Mouse (Mus musculus) left cerebral cortex, postnatal 36 days (tissue): ENCODE measurements around the gene Ksr2. TPM values are rescaled to one million over a fixed set of nuclear protein-coding genes. Genes with fewer than 3 reads are reported as not detected.

Experiments
- DNase-seq, 2 experiments: peaks; one replicate each; pipeline ENCODE4 v3.0.0; 2021 to 2022; ENCODE audit warnings: low spot score in 2 of 2, mixed read lengths in 1 of 2
- intact Hi-C: fragments of 180-260 bp; cut with DNase I; formaldehyde crosslinking; loops from one replicate; pipeline ENCODE4 v1.15.1; 2025
- total RNA-seq, 2 experiments: library from RNA; stranded (reverse); gene quantifications; 2 replicates each; pipeline ENCODE4 v1.2.3; 2021

The Ksr2 gene
- total RNA-seq, 2 experiments from 2014 or later: 35.0 to 44.3 TPM

GRCm38 (mm10) chr5:117706633-117707032, 292.8 kb downstream of the Ksr2 start:
- intact Hi-C loops: no loop called here
- no peak for DNase-seq

GRCm38 (mm10) chr5:117709306-117709705, 295.5 kb downstream of the Ksr2 start:
- intact Hi-C loops: no loop called here
- no peak for DNase-seq

- intact Hi-C loops: no loop called here
- DNase-seq: no peak
Observed at GRCm38 (mm10) chr5:117711636-117712035, 297.8 kb downstream of the Ksr2 start.

- intact Hi-C loops: no loop called here
- DNase-seq: no peak
Observed at GRCm38 (mm10) chr5:117712207-117712606, 298.4 kb downstream of the Ksr2 start.

- intact Hi-C loops: no loop called here
Observed at GRCm38 (mm10) chr5:117717120-117717519, 303.3 kb downstream of the Ksr2 start.

GRCm38 (mm10) chr5:117723316-117723715, 309.5 kb downstream of the Ksr2 start:
- no peak for DNase-seq
- intact Hi-C loops: no loop called here

More at GRCm38 (mm10) chr5:117717120-117717519, 303.3 kb downstream of the Ksr2 start:
- DNase-seq: no peak

GRCm38 (mm10) chr5:117726548-117726947, 312.7 kb downstream of the Ksr2 start:
- intact Hi-C loops: no loop called here
- no peak for DNase-seq

GRCm38 (mm10) chr5:117727138-117727537, 313.3 kb downstream of the Ksr2 start:
- no peak for DNase-seq
- intact Hi-C loops: no loop called here

- intact Hi-C loops: no loop called here
- no peak for DNase-seq
Observed at GRCm38 (mm10) chr5:117731311-117731710, 317.5 kb downstream of the Ksr2 start.

- intact Hi-C loops: no loop called here
- peak; percentile 11 to 15 for DNase-seq
Observed at GRCm38 (mm10) chr5:117744654-117745178, 330.9 kb downstream of the Ksr2 start.

- DNase-seq: no peak
- intact Hi-C loops: no loop called here
Observed at GRCm38 (mm10) chr5:117749353-117749752, 335.6 kb downstream of the Ksr2 start.

GRCm38 (mm10) chr5:117757696-117758482, 344.1 kb downstream of the Ksr2 start:
- DNase-seq: no peak
- intact Hi-C loops: no loop called here

- DNase-seq: no peak
- intact Hi-C loops: no loop called here
Observed at GRCm38 (mm10) chr5:117761181-117761832, 347.5 kb downstream of the Ksr2 start.

- DNase-seq: no peak
Observed at GRCm38 (mm10) chr5:117764496-117764895, 350.7 kb downstream of the Ksr2 start.

GRCm38 (mm10) chr5:117779175-117779574, 365.4 kb downstream of the Ksr2 start:
- no peak for DNase-seq
- intact Hi-C loops: no loop called here

More at GRCm38 (mm10) chr5:117764496-117764895, 350.7 kb downstream of the Ksr2 start:
- intact Hi-C loops: no loop called here

- no peak for DNase-seq
- intact Hi-C loops: no loop called here
Observed at GRCm38 (mm10) chr5:117780681-117781080, 366.9 kb downstream of the Ksr2 start, which contains the start of gene Nos1. TSS of gene Nos1 (plus strand) at chr5:117781032.

GRCm38 (mm10) chr5:117781178-117781577, 367.4 kb downstream of the Ksr2 start:
- intact Hi-C loops: no loop called here
- no peak for DNase-seq

- peak; percentile 20 to 59 for DNase-seq
- intact Hi-C loops: no loop called here
Observed at GRCm38 (mm10) chr5:117790071-117790470, 376.3 kb downstream of the Ksr2 start.

GRCm38 (mm10) chr5:117791875-117792274, 378.1 kb downstream of the Ksr2 start:
- intact Hi-C loops: no loop called here
- no peak for DNase-seq

GRCm38 (mm10) chr5:117800849-117801248, 387.0 kb downstream of the Ksr2 start:
- intact Hi-C loops: no loop called here
- DNase-seq: no peak

GRCm38 (mm10) chr5:117802071-117802521, 388.3 kb downstream of the Ksr2 start:
- intact Hi-C loops: no loop called here

More at GRCm38 (mm10) chr5:117802071-117802521, 388.3 kb downstream of the Ksr2 start:
- DNase-seq: no peak
